Mouse (Mus musculus): ENCODE results near the gene Naxd. TPM values are rescaled to one million over a fixed set of nuclear protein-coding genes. Genes with fewer than 3 reads are reported as not detected.
A peak's percentile ranks its signal among the peaks of the same experiment; 100 is the strongest.

Gene Naxd
- polyA plus RNA-seq, 2 experiments: 112 to 117 TPM

DNA sequence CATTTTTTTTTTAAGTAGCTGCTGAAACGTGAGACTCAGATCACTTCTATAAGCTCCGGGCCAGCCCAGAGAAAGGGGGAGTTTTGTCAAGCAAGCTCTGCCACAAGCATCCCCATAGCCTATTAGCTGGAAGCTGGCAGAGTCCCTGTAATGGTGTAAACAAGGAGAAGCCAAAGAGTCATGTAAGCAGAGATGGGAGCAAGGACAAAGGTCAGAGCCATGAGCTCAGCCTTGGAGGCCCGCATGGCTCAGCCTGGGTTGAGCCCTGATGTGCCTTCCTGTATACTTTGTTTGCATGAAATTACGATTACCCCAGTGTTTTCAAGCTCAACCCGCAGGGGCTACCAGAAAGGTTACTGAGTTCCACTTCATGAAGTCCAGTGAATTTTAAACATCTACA is 38.3 kb upstream of the Naxd start:
- H3K27ac ChIP-seq (replicated peaks; ENCODE audit: low read depth, low read length): no peak overlapping the region
- TF ChIP-seq POLR2A (IDR thresholded peaks at IDR 0.05; ENCODE audit: borderline replicate concordance, extremely low read depth, insufficient read depth, insufficient read length): no peak
- H3K9ac ChIP-seq (ENCODE audit: low read depth, low read length, severe bottlenecking): no peak overlapping the region
- no peaks in the 10 kb centered on the region for H3K36me3 ChIP-seq (ENCODE audit: control insufficient read depth, insufficient read depth, low read length)
- no peak for ATAC-seq (ENCODE audit: low FRiP score, low read depth)
- no peaks in the 10 kb centered on the region for H3K27me3 ChIP-seq (ENCODE audit: control insufficient read depth, insufficient read depth, low read length)
- no peaks in the 10 kb centered on the region for H3K9me3 ChIP-seq (ENCODE audit: control insufficient read depth, low read length)
- no peaks in the 10 kb centered on the region for H3K4me1 ChIP-seq (ENCODE audit: control insufficient read depth, insufficient read depth, low read length)
- H3K4me2 ChIP-seq (replicated peaks; ENCODE audit: low read depth, low read length, severe bottlenecking): no peak overlapping the region
- no peak overlapping the region for H3K4me3 ChIP-seq (replicated peaks; ENCODE audit: low read length)
- DNase-seq (ENCODE audit: low spot score): no peak
- 36% methylated on average over 5 of the region's 5 CpGs for WGBS

- Histone ChIP-seq H3K36me3 (ENCODE audit: control insufficient read depth, insufficient read depth, low read length) (no peaks in the 10 kb centered on the region), H3K4me1 (ENCODE audit: control insufficient read depth, insufficient read depth, low read length) (no peaks in the 10 kb centered on the region), H3K27ac (replicated peaks; ENCODE audit: low read depth, low read length) (no peak overlapping the region), H3K9me3 (ENCODE audit: control insufficient read depth, low read length) (no peaks in the 10 kb centered on the region), H3K4me3 (replicated peaks; ENCODE audit: low read length) (no peak overlapping the region), H3K9ac (ENCODE audit: low read depth, low read length, severe bottlenecking) (no peak overlapping the region), H3K27me3 (ENCODE audit: control insufficient read depth, insufficient read depth, low read length) (no peaks in the 10 kb centered on the region), H3K4me2 (replicated peaks; ENCODE audit: low read depth, low read length, severe bottlenecking) (no peak overlapping the region)
- DNase-seq (ENCODE audit: low spot score) (peak; percentile 34), ATAC-seq (ENCODE audit: low FRiP score, low read depth) (no peak; the same call in 1 of the 2 replicates)
- TF ChIP-seq POLR2A (IDR thresholded peaks at IDR 0.05; ENCODE audit: borderline replicate concordance, extremely low read depth, insufficient read depth, insufficient read length): no peak
- WGBS: 33% methylated on average over 2 of the region's 2 CpGs
Observed at GRCm38 (mm10) chr8:11460934-11461333, 36.4 kb upstream of the Naxd start.

GRCm38 (mm10) chr8:11461847-11462246 is 35.5 kb upstream of the Naxd start:
- Histone ChIP-seq H3K4me2 (replicated peaks; ENCODE audit: low read depth, low read length, severe bottlenecking) (no peak overlapping the region), H3K9ac (ENCODE audit: low read depth, low read length, severe bottlenecking) (no peak overlapping the region), H3K4me1 (ENCODE audit: control insufficient read depth, insufficient read depth, low read length) (no peaks in the 10 kb centered on the region), H3K4me3 (replicated peaks; ENCODE audit: low read length) (no peak overlapping the region), H3K36me3 (ENCODE audit: control insufficient read depth, insufficient read depth, low read length) (no peaks in the 10 kb centered on the region), H3K27ac (replicated peaks; ENCODE audit: low read depth, low read length) (no peak overlapping the region), H3K9me3 (ENCODE audit: control insufficient read depth, low read length) (no peaks in the 10 kb centered on the region), H3K27me3 (ENCODE audit: control insufficient read depth, insufficient read depth, low read length) (no peaks in the 10 kb centered on the region)
- no peak for TF ChIP-seq POLR2A (IDR thresholded peaks at IDR 0.05; ENCODE audit: borderline replicate concordance, extremely low read depth, insufficient read depth, insufficient read length)
- ATAC-seq (ENCODE audit: low FRiP score, low read depth): no peak
- WGBS: 36% methylated on average over 2 of the region's 2 CpGs
- no peak for DNase-seq (ENCODE audit: low spot score)

- Histone ChIP-seq H3K27me3 (ENCODE audit: control insufficient read depth, insufficient read depth, low read length) (no peaks in the 10 kb centered on the region), H3K36me3 (ENCODE audit: control insufficient read depth, insufficient read depth, low read length) (no peaks in the 10 kb centered on the region), H3K4me2 (replicated peaks; ENCODE audit: low read depth, low read length, severe bottlenecking) (no peak overlapping the region), H3K9me3 (ENCODE audit: control insufficient read depth, low read length) (no peaks in the 10 kb centered on the region), H3K4me1 (ENCODE audit: control insufficient read depth, insufficient read depth, low read length) (no peaks in the 10 kb centered on the region), H3K4me3 (replicated peaks; ENCODE audit: low read length) (no peak overlapping the region), H3K9ac (ENCODE audit: low read depth, low read length, severe bottlenecking) (no peak overlapping the region), H3K27ac (replicated peaks; ENCODE audit: low read depth, low read length) (no peak overlapping the region)
- TF ChIP-seq POLR2A (IDR thresholded peaks at IDR 0.05; ENCODE audit: borderline replicate concordance, extremely low read depth, insufficient read depth, insufficient read length): no peak
- DNase-seq (ENCODE audit: low spot score): no peak
- 83% methylated on average over 4 of the region's 4 CpGs for WGBS
- ATAC-seq (ENCODE audit: low FRiP score, low read depth): no peak
Observed at GRCm38 (mm10) chr8:11462641-11463040, 34.7 kb upstream of the Naxd start.

DNA sequence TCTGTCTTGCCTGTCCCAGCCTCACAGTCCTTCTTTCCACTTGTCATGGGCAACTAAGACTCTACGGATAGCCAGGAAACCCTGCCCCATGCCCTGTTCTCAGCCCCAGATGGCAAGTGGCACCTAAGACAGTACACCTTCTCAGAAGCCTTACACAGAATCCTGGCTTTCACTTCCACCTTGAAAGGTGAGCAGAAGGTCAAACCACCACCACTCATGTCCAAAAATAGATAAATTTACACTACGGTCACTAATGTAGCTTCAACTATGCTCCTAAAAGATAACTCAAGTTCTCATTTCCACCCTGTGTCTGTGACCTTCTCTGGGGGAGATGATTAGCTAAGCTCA is 33.8 kb upstream of the Naxd start:
- TF ChIP-seq POLR2A (IDR thresholded peaks at IDR 0.05; ENCODE audit: borderline replicate concordance, extremely low read depth, insufficient read depth, insufficient read length): no peak
- Histone ChIP-seq H3K9me3 (ENCODE audit: control insufficient read depth, low read length) (no peaks in the 10 kb centered on the region), H3K27me3 (ENCODE audit: control insufficient read depth, insufficient read depth, low read length) (no peaks in the 10 kb centered on the region), H3K4me3 (replicated peaks; ENCODE audit: low read length) (no peak overlapping the region), H3K4me2 (replicated peaks; ENCODE audit: low read depth, low read length, severe bottlenecking) (no peak overlapping the region), H3K4me1 (ENCODE audit: control insufficient read depth, insufficient read depth, low read length) (no peaks in the 10 kb centered on the region), H3K36me3 (ENCODE audit: control insufficient read depth, insufficient read depth, low read length) (no peaks in the 10 kb centered on the region), H3K9ac (ENCODE audit: low read depth, low read length, severe bottlenecking) (no peak overlapping the region), H3K27ac (replicated peaks; ENCODE audit: low read depth, low read length) (no peak overlapping the region)
- 87% methylated on average over 2 of the region's 2 CpGs for WGBS
- DNase-seq (ENCODE audit: low spot score): no peak
- ATAC-seq (ENCODE audit: low FRiP score, low read depth): no peak
